8 mouse cellular contexts compared by ENCODE assay signal in genomic region chr7:127512231-127513015, GRCm38 (mm10). TPM values are rescaled to one million over a fixed set of nuclear protein-coding genes. Genes with fewer than 3 reads are reported as not detected.
DNase-seq lines count a peak whose midpoint lies in the region; ATAC-seq and TF ChIP-seq lines count a peak whose summit lies in the region.

No protein-coding gene starts in this region.

- under 1% methylated on average over 89 of the region's 93 CpGs for WGBS in forebrain, embryonic 15.5 days
- under 1% methylated on average over 62 of the region's 93 CpGs for WGBS in neural tube, embryonic 14.5 days

- peaks cover 41% of the 10 kb centered on the region for H3K4me1 ChIP-seq in G1E (ENCODE audit: insufficient read depth, low read depth, low read length)
- peaks cover 26% of the 10 kb centered on the region for H3K4me1 ChIP-seq in forebrain, embryonic 15.5 days
- peaks cover 15% of the 10 kb centered on the region for H3K4me1 ChIP-seq in neural tube, embryonic 14.5 days (ENCODE audit: control insufficient read depth, insufficient read depth, low read length)
- H3K4me1 ChIP-seq in testis, adult 2 months (ENCODE audit: control insufficient read depth, insufficient read depth, low read length), result peaks cover 4% of the 10 kb centered on the region; the same call in 1 of the 2 replicates

- no peak for TF ChIP-seq CTCF in G1E (IDR thresholded peaks at IDR 0.05; ENCODE audit: low read depth, low read length)
- TF ChIP-seq CTCF in testis, adult 2 months (IDR thresholded peaks at IDR 0.05; ENCODE audit: control insufficient read depth, insufficient read depth, insufficient replicate concordance, low read depth, low read length), result no peak

- DNase-seq in G1E (ENCODE audit: low spot score), result peak; percentile 93
- peak; percentile 94 for DNase-seq in cerebellum, adult 11-12 months
- peak; percentile 86 for DNase-seq in heart, postnatal 25 days (ENCODE audit: low spot score)
- DNase-seq in layer of hippocampus, adult 18-20 months (ENCODE audit: low spot score in 2 of 2), result peak; percentile 81 to 88
- peak; percentile 91 for DNase-seq in lung, adult 18-20 months

- peak overlapping the region; percentile 91 for H3K9ac ChIP-seq in forebrain, embryonic 15.5 days (replicated peaks)
- peak overlapping the region; percentile 87 for H3K9ac ChIP-seq in neural tube, embryonic 14.5 days (replicated peaks; ENCODE audit: low read depth, low read length)

- peak overlapping the region; percentile 87 for H3K4me3 ChIP-seq in G1E (ENCODE audit: low read depth, low read length)
- H3K4me3 ChIP-seq in forebrain, embryonic 15.5 days, result peak overlapping the region; percentile 89
- H3K4me3 ChIP-seq in neural tube, embryonic 14.5 days (ENCODE audit: low read depth, low read length), result peak overlapping the region; percentile 81
- H3K4me3 ChIP-seq in testis, adult 2 months (ENCODE audit: control insufficient read depth, low read depth, low read length), result peak overlapping the region; percentile 96

- TF ChIP-seq POLR2A in testis, adult 2 months (IDR thresholded peaks at IDR 0.05; ENCODE audit: control insufficient read depth, low read depth, low read length), result no peak

- no peaks in the 10 kb centered on the region for H3K9me3 ChIP-seq in G1E (replicated peaks)
- no peaks in the 10 kb centered on the region for H3K9me3 ChIP-seq in forebrain, embryonic 15.5 days
- H3K9me3 ChIP-seq in neural tube, embryonic 14.5 days (ENCODE audit: control insufficient read depth, low read length), result no peaks in the 10 kb centered on the region

- H3K4me2 ChIP-seq in forebrain, embryonic 15.5 days (replicated peaks), result peak overlapping the region; percentile 57
- peak overlapping the region; percentile 59 for H3K4me2 ChIP-seq in neural tube, embryonic 14.5 days (ENCODE audit: low read depth, low read length)

- peak; percentile 45; the same call in 1 of the 2 replicates for ATAC-seq in G1E (ENCODE audit: extremely low read depth, insufficient number of reproducible peaks, low FRiP score, poor library complexity, severe bottlenecking)
- peak; percentile 83 for ATAC-seq in forebrain, embryonic 15.5 days (replicated peaks)
- peak; percentile 84 for ATAC-seq in neural tube, embryonic 14.5 days (ENCODE audit: low read depth)

- intact Hi-C loops in heart, postnatal 25 days (cut with DNase I), result loop anchor here (1.0 to 5.0 kb wide), 3 partner anchors 34 to 250 kb away; partner anchors contain the start of genes Ccdc189, Dctpp1 and Rnf40

- H3K36me3 ChIP-seq in G1E (replicated peaks), result peaks cover 34% of the 10 kb centered on the region
- peaks cover 25% of the 10 kb centered on the region for H3K36me3 ChIP-seq in forebrain, embryonic 15.5 days
- H3K36me3 ChIP-seq in neural tube, embryonic 14.5 days (ENCODE audit: control insufficient read depth, insufficient read depth, low read length), result peaks cover 12% of the 10 kb centered on the region
- peaks cover 2% of the 10 kb centered on the region; the same call in 1 of the 2 replicates for H3K36me3 ChIP-seq in testis, adult 2 months (ENCODE audit: control insufficient read depth, insufficient read depth, low read length)

- no peaks in the 10 kb centered on the region for H3K27me3 ChIP-seq in G1E (ENCODE audit: insufficient read depth, low read length)
- H3K27me3 ChIP-seq in forebrain, embryonic 15.5 days, result no peaks in the 10 kb centered on the region
- no peaks in the 10 kb centered on the region for H3K27me3 ChIP-seq in neural tube, embryonic 14.5 days (ENCODE audit: control insufficient read depth, insufficient read depth, low read length)
- H3K27me3 ChIP-seq in testis, adult 2 months (ENCODE audit: control insufficient read depth, insufficient read depth, low read length), result no peaks in the 10 kb centered on the region

- H3K27ac ChIP-seq in forebrain, embryonic 15.5 days (replicated peaks), result peak overlapping the region; percentile 99
- H3K27ac ChIP-seq in neural tube, embryonic 14.5 days (ENCODE audit: low read depth, low read length), result peak overlapping the region; percentile 99
- peak overlapping the region; percentile 97 for H3K27ac ChIP-seq in testis, adult 2 months (ENCODE audit: control insufficient read depth, insufficient read depth, low read depth, low read length)

RNA-seq across cellular contexts. Expression of gene Srcap, which starts 0.6 kb away (rescaled TPM):
- 79.0 and 107 TPM in 2 replicates for total RNA-seq in G1E (2014; fragmentation: Nextera tagmentation)
- 14.4 and 14.8 TPM in 2 replicates for total RNA-seq in G1E (2017)
- polyA plus RNA-seq in G1E (2012), result 35.7 and 48.5 TPM in 2 replicates
- polyA plus RNA-seq in forebrain, embryonic 15.5 days (2015; fragmentation: Nextera tagmentation; extraction: Ambion mirVana), result 54.1 and 64.2 TPM in 2 replicates
- 10 to 100 TPM; 54.4 to 58.7 TPM for total RNA-seq in heart, postnatal 25 days (2021)
- total RNA-seq in layer of hippocampus, adult 18-20 months (2021), result 100 to 1,000 TPM; 103 to 108 TPM
- polyA plus RNA-seq in neural tube, embryonic 14.5 days (2014; fragmentation: Nextera tagmentation; extraction: Ambion mirVana), result 53.0 and 66.7 TPM in 2 replicates
- polyA plus RNA-seq in testis, adult 2 months (2012; rRNA removed), result 13.7 and 20.0 TPM in 2 replicates

RNA-seq across cellular contexts. Expression of gene Gm42715, which starts 7.0 kb away (rescaled TPM):
- total RNA-seq in G1E (2014; fragmentation: Nextera tagmentation), result 70.0 and 72.9 TPM in 2 replicates
- 4.5 and 5.0 TPM in 2 replicates for total RNA-seq in G1E (2017)
- 23.1 and 24.8 TPM in 2 replicates for polyA plus RNA-seq in G1E (2012)
- 17.2 and 17.7 TPM in 2 replicates for polyA plus RNA-seq in forebrain, embryonic 15.5 days (2015; fragmentation: Nextera tagmentation; extraction: Ambion mirVana)
- 10 to 100 TPM in 1 of 2 experiments, 1 to 10 TPM in 1; 10.0 to 10.1 TPM for total RNA-seq in heart, postnatal 25 days (2021)
- total RNA-seq in layer of hippocampus, adult 18-20 months (2021), result 1 to 10 TPM; 7.6 to 9.2 TPM
- polyA plus RNA-seq in neural tube, embryonic 14.5 days (2014; fragmentation: Nextera tagmentation; extraction: Ambion mirVana), result 18.3 and 19.7 TPM in 2 replicates
- 6.1 and 6.6 TPM in 2 replicates for polyA plus RNA-seq in testis, adult 2 months (2012; rRNA removed)

RNA-seq across cellular contexts. Expression of gene Fbrs, which starts 33.4 kb away (rescaled TPM):
- total RNA-seq in G1E (2014; fragmentation: Nextera tagmentation) (289 and 345 TPM in 2 replicates), G1E (2017) (13.5 and 16.3 TPM in 2 replicates)
- 457 and 458 TPM in 2 replicates for polyA plus RNA-seq in G1E (2012)
- 12.7 and 13.2 TPM in 2 replicates for polyA plus RNA-seq in forebrain, embryonic 15.5 days (2015; fragmentation: Nextera tagmentation; extraction: Ambion mirVana)
- 10 to 100 TPM; 32.9 to 34.0 TPM for total RNA-seq in heart, postnatal 25 days (2021)
- total RNA-seq in layer of hippocampus, adult 18-20 months (2021), result 10 to 100 TPM; 55.7 to 58.5 TPM
- 15.5 TPM in 2 replicates for polyA plus RNA-seq in neural tube, embryonic 14.5 days (2014; fragmentation: Nextera tagmentation; extraction: Ambion mirVana)
- polyA plus RNA-seq in testis, adult 2 months (2012; rRNA removed), result 42.8 and 44.8 TPM in 2 replicates

RNA-seq across cellular contexts. Expression of gene Tmem265, which starts 48.8 kb away (rescaled TPM):
- total RNA-seq in G1E (2014; fragmentation: Nextera tagmentation) (not detected in 2 replicates), G1E (2017) (0.87 and 3.2 TPM in 2 replicates)
- polyA plus RNA-seq in G1E (2012), result 1.5 and 2.5 TPM in 2 replicates
- polyA plus RNA-seq in forebrain, embryonic 15.5 days (2015; fragmentation: Nextera tagmentation; extraction: Ambion mirVana), result 3.7 and 5.3 TPM in 2 replicates
- not detected for total RNA-seq in heart, postnatal 25 days (2021)
- total RNA-seq in layer of hippocampus, adult 18-20 months (2021), result 1 to 10 TPM in 1 of 2 experiments, not detected in 1; 1.6 TPM
- 7.2 TPM in 2 replicates for polyA plus RNA-seq in neural tube, embryonic 14.5 days (2014; fragmentation: Nextera tagmentation; extraction: Ambion mirVana)
- 4.3 and 4.5 TPM in 2 replicates for polyA plus RNA-seq in testis, adult 2 months (2012; rRNA removed)

RNA-seq across cellular contexts. Expression of gene Prr14, which starts 53.0 kb away (rescaled TPM):
- total RNA-seq in G1E (2014; fragmentation: Nextera tagmentation) (115 and 137 TPM in 2 replicates), G1E (2017) (19.3 and 27.6 TPM in 2 replicates)
- polyA plus RNA-seq in G1E (2012), result 54.2 and 63.5 TPM in 2 replicates
- polyA plus RNA-seq in forebrain, embryonic 15.5 days (2015; fragmentation: Nextera tagmentation; extraction: Ambion mirVana), result 48.5 and 50.9 TPM in 2 replicates
- total RNA-seq in heart, postnatal 25 days (2021), result 10 to 100 TPM; 26.0 to 26.3 TPM
- 10 to 100 TPM; 27.4 to 30.4 TPM for total RNA-seq in layer of hippocampus, adult 18-20 months (2021)
- 35.8 and 38.8 TPM in 2 replicates for polyA plus RNA-seq in neural tube, embryonic 14.5 days (2014; fragmentation: Nextera tagmentation; extraction: Ambion mirVana)
- polyA plus RNA-seq in testis, adult 2 months (2012; rRNA removed), result 55.4 and 58.4 TPM in 2 replicates

Comparison
In these comparisons a context has a peak if more than half of its experiments do, and no peak if none do; other contexts are left out.
1. Peak in every context shown above with its lines: DNase-seq, ATAC-seq, H3K4me3 ChIP-seq and H3K27ac ChIP-seq.